Mouse (Mus musculus) thymus, postnatal 36 days (tissue): ENCODE measurements around the gene Setdb1.
"Not testable (repeated sequence)": the region's sequence is repeated elsewhere in the genome, so short reads cannot be mapped to it uniquely, and the experiment has no call there.

Experiments
- DNase-seq, 2 experiments: peaks; one replicate each; pipeline ENCODE4 v3.0.0; 2022; ENCODE audit warnings: mixed read lengths in 2 of 2

Setdb1 gene

GRCm38 (mm10) chr3:95356701-95357449 is at the start of gene Setdb1:
Gene Setdb1, minus strand, starts transcription at chr3:95357202.
- peak; percentile 94 to 95 for DNase-seq

GRCm38 (mm10) chr3:95402741-95403140 is 45.7 kb upstream of the Setdb1 start, which contains the start of gene 4930558C23Rik:
Gene 4930558C23Rik, minus strand, starts transcription at chr3:95402841.
- DNase-seq = no peak

GRCm38 (mm10) chr3:95394385-95394784 is 37.4 kb upstream of the Setdb1 start:
- no peak for DNase-seq

- DNase-seq = no peak
Observed at GRCm38 (mm10) chr3:95385401-95386075, 28.5 kb upstream of the Setdb1 start.

GRCm38 (mm10) chr3:95373208-95373607 is 16.2 kb upstream of the Setdb1 start:
- no peak for DNase-seq

- no peak for DNase-seq
Observed at GRCm38 (mm10) chr3:95370101-95370500, 13.1 kb upstream of the Setdb1 start.

- not testable (repeated sequence) for DNase-seq
Observed at GRCm38 (mm10) chr3:95360276-95360675, 3.3 kb upstream of the Setdb1 start.

GRCm38 (mm10) chr3:95357746-95358145 is 744 bp upstream of the Setdb1 start:
- no peak for DNase-seq

GRCm38 (mm10) chr3:95355911-95356544 is 974 bp downstream of the Setdb1 start:
- DNase-seq = not testable (repeated sequence)

GRCm38 (mm10) chr3:95349491-95349890 is 7.5 kb downstream of the Setdb1 start:
- DNase-seq = no peak

- DNase-seq = not testable (repeated sequence)
Observed at GRCm38 (mm10) chr3:95348343-95348742, 8.7 kb downstream of the Setdb1 start.

- DNase-seq = no peak
Observed at GRCm38 (mm10) chr3:95346454-95346853, 10.5 kb downstream of the Setdb1 start.

- not testable (repeated sequence) for DNase-seq
Observed at GRCm38 (mm10) chr3:95343356-95344000, 13.5 kb downstream of the Setdb1 start.

GRCm38 (mm10) chr3:95338251-95338650 is 18.8 kb downstream of the Setdb1 start:
- DNase-seq = no peak

GRCm38 (mm10) chr3:95337345-95337744 is 19.7 kb downstream of the Setdb1 start:
- DNase-seq = no peak

- DNase-seq = no peak
Observed at GRCm38 (mm10) chr3:95331528-95331927, 25.5 kb downstream of the Setdb1 start.

GRCm38 (mm10) chr3:95328803-95329404 is 28.1 kb downstream of the Setdb1 start:
- DNase-seq = no peak

- DNase-seq = no peak
Observed at GRCm38 (mm10) chr3:95324454-95325144, 32.4 kb downstream of the Setdb1 start.

GRCm38 (mm10) chr3:95323429-95323828 is 33.6 kb downstream of the Setdb1 start:
- DNase-seq = no peak

- no peak for DNase-seq
Observed at GRCm38 (mm10) chr3:95319701-95320625, 37.0 kb downstream of the Setdb1 start.

- no peak for DNase-seq
Observed at GRCm38 (mm10) chr3:95319110-95319509, 37.9 kb downstream of the Setdb1 start.
